Mouse (Mus musculus) bone marrow macrophage, adult 2 months (primary cell): ENCODE data around the gene Aqp1. TPM values are rescaled to one million over a fixed set of nuclear protein-coding genes. Genes with fewer than 3 reads are reported as not detected.

Experiments used
- H3K27ac ChIP-seq: 2 replicates; pipeline ENCODE4 v1.5.1; 2012; ENCODE audit warnings: low read depth, low read length; ENCODE audit not compliant: insufficient read depth
- H3K4me1 ChIP-seq: 2 replicates; pipeline ENCODE4 v1.6.1; 2012; ENCODE audit warnings: low read length; ENCODE audit not compliant: control insufficient read depth, insufficient read depth
- H3K4me3 ChIP-seq: 2 replicates; pipeline ENCODE4 v1.5.1; 2012; ENCODE audit warnings: mild to moderate bottlenecking, low read length, moderate library complexity; ENCODE audit not compliant: insufficient read depth
- CTCF ChIP-seq: IDR thresholded peaks from 2 replicates; pipeline ENCODE4 v1.5.1; 2012; ENCODE audit warnings: low read depth, mild to moderate bottlenecking, low read length, moderate library complexity
- POLR2A ChIP-seq: IDR thresholded peaks from 2 replicates; pipeline ENCODE4 v1.6.1; 2012; ENCODE audit warnings: mild to moderate bottlenecking, low read depth, low read length, borderline replicate concordance
- polyA plus RNA-seq: library from polyadenylated mRNA; stranded (reverse); fragments of >200 nt; gene quantifications from 2 replicates; pipeline ENCODE4 v1.2.4, GENCODE M21; 2012; ENCODE audit not compliant: missing spikeins, insufficient read depth, insufficient read length

The Aqp1 gene
- polyA plus RNA-seq, 1 experiment: not detected

GRCm38 (mm10) chr6:55343446-55343845 lies 7.2 kb downstream of the Aqp1 start:
- TF ChIP-seq CTCF: no peak
- no peak for TF ChIP-seq POLR2A
- H3K27ac ChIP-seq: no peak overlapping the region
- no peaks in the 10 kb centered on the region for H3K4me1 ChIP-seq
- no peak overlapping the region for H3K4me3 ChIP-seq

- no peak for TF ChIP-seq CTCF
- no peak for TF ChIP-seq POLR2A
- Histone ChIP-seq H3K4me3 (no peak overlapping the region), H3K4me1 (no peaks in the 10 kb centered on the region), H3K27ac (no peak overlapping the region)
Observed at GRCm38 (mm10) chr6:55344291-55345016, 8.2 kb downstream of the Aqp1 start.

GRCm38 (mm10) chr6:55345264-55345663 lies 9.0 kb downstream of the Aqp1 start:
- no peak overlapping the region for H3K4me3 ChIP-seq
- TF ChIP-seq CTCF: no peak
- no peak for TF ChIP-seq POLR2A
- H3K27ac ChIP-seq: no peak overlapping the region
- no peaks in the 10 kb centered on the region for H3K4me1 ChIP-seq

GRCm38 (mm10) chr6:55346491-55346890 lies 10.3 kb downstream of the Aqp1 start:
- Histone ChIP-seq H3K4me1 (no peaks in the 10 kb centered on the region), H3K4me3 (no peak overlapping the region), H3K27ac (no peak overlapping the region)
- TF ChIP-seq CTCF (no peak), POLR2A (no peak)

- TF ChIP-seq POLR2A: no peak
- TF ChIP-seq CTCF: no peak
- Histone ChIP-seq H3K4me3 (no peak overlapping the region), H3K4me1 (no peaks in the 10 kb centered on the region), H3K27ac (no peak overlapping the region)
Observed at GRCm38 (mm10) chr6:55347711-55348571, 11.7 kb downstream of the Aqp1 start.

GRCm38 (mm10) chr6:55349231-55349630 lies 13.0 kb downstream of the Aqp1 start:
- TF ChIP-seq POLR2A (no peak), CTCF (no peak)
- Histone ChIP-seq H3K27ac (no peak overlapping the region), H3K4me1 (no peaks in the 10 kb centered on the region), H3K4me3 (no peak overlapping the region)

- TF ChIP-seq POLR2A: no peak
- H3K4me1 ChIP-seq: no peaks in the 10 kb centered on the region
- no peak overlapping the region for H3K4me3 ChIP-seq
- H3K27ac ChIP-seq: no peak overlapping the region
Observed at GRCm38 (mm10) chr6:55350383-55350952, 14.2 kb downstream of the Aqp1 start.

GRCm38 (mm10) chr6:55351712-55352111 lies 15.5 kb downstream of the Aqp1 start:
- no peaks in the 10 kb centered on the region for H3K4me1 ChIP-seq
- no peak overlapping the region for H3K4me3 ChIP-seq
- TF ChIP-seq CTCF (no peak), POLR2A (no peak)
- no peak overlapping the region for H3K27ac ChIP-seq

- no peak overlapping the region for H3K27ac ChIP-seq
- H3K4me1 ChIP-seq: no peaks in the 10 kb centered on the region
- H3K4me3 ChIP-seq: no peak overlapping the region
- TF ChIP-seq POLR2A (no peak), CTCF (no peak)
Observed at GRCm38 (mm10) chr6:55353711-55354445, 17.6 kb downstream of the Aqp1 start.
